Comparison of ENCODE assay signal across 10 mouse cellular contexts in genomic region chr15:95827465-95827971, GRCm38 (mm10). TPM values are rescaled to one million over a fixed set of nuclear protein-coding genes. Genes with fewer than 3 reads are reported as not detected.
A peak's percentile ranks its signal among the peaks of the same experiment; 100 is the strongest.
DNase-seq lines count a peak whose midpoint lies in the region; ATAC-seq and TF ChIP-seq lines count a peak whose summit lies in the region.
"Had no signal": no experiment of that assay in that cellular context is flagged by ENCODE, and none has a peak within 500 bp of the region (broad histone marks: within the 10 kb centered on the region; RNA-seq: fewer than 3 reads in every experiment).

No protein-coding gene starts in this region.

- no peak for TF ChIP-seq EP300 in heart, postnatal 0 days (IDR thresholded peaks at IDR 0.05; ENCODE audit: low read depth)

- WGBS in heart, postnatal 0 days, result 55% methylated on average over 11 of the region's 11 CpGs
- WGBS in hindbrain, embryonic 13.5 days, result 10% methylated on average over 11 of the region's 11 CpGs
- 18% methylated on average over 11 of the region's 11 CpGs for WGBS in neural tube, embryonic 11.5 days

- TF ChIP-seq CTCF in heart, postnatal 0 days (IDR thresholded peaks at IDR 0.05; ENCODE audit: low read depth), result no peak

- 0 out of 2 replicates have a peak overlapping the region, but pooled peaks have one; percentile 5 for H3K4me2 ChIP-seq in heart, postnatal 0 days (ENCODE audit: low read depth, low read length)
- peak overlapping the region; percentile 23; the same call in 1 of the 2 replicates for H3K4me2 ChIP-seq in hindbrain, embryonic 13.5 days
- H3K4me2 ChIP-seq in neural tube, embryonic 11.5 days (ENCODE audit: low read depth), result peak overlapping the region; percentile 6; the same call in 1 of the 2 replicates
- H3K4me2 ChIP-seq: liver, embryonic 15.5 days had no signal

- H3K4me1 ChIP-seq in heart, postnatal 0 days (ENCODE audit: control insufficient read depth, insufficient read depth), result peaks cover 25% of the 10 kb centered on the region
- peaks cover 40% of the 10 kb centered on the region for H3K4me1 ChIP-seq in hindbrain, embryonic 13.5 days (replicated peaks)
- peaks cover 22% of the 10 kb centered on the region for H3K4me1 ChIP-seq in neural tube, embryonic 11.5 days (ENCODE audit: control insufficient read depth, insufficient read depth, low read length)

- no peak overlapping the region for H3K9ac ChIP-seq in heart, postnatal 0 days (replicated peaks; ENCODE audit: low read depth, low read length)
- no peak overlapping the region for H3K9ac ChIP-seq in hindbrain, embryonic 13.5 days
- H3K9ac ChIP-seq in neural tube, embryonic 11.5 days (ENCODE audit: low read length), result no peak overlapping the region
- H3K9ac ChIP-seq: liver, embryonic 15.5 days had no signal

- peak overlapping the region; percentile 37; the same call in 1 of the 2 replicates for H3K27ac ChIP-seq in heart, postnatal 0 days (ENCODE audit: low read depth)
- no peak overlapping the region for H3K27ac ChIP-seq in hindbrain, embryonic 13.5 days
- H3K27ac ChIP-seq in neural tube, embryonic 11.5 days (ENCODE audit: low read depth, low read length), result no peak overlapping the region
- H3K27ac ChIP-seq: liver, embryonic 15.5 days had no signal

- no peak overlapping the region for H3K4me3 ChIP-seq in heart, postnatal 0 days (ENCODE audit: low read depth, low read length)
- H3K4me3 ChIP-seq in hindbrain, embryonic 13.5 days, result no peak overlapping the region
- H3K4me3 ChIP-seq in neural tube, embryonic 11.5 days (ENCODE audit: low read depth, low read length), result no peak overlapping the region
- H3K4me3 ChIP-seq: liver, embryonic 15.5 days had no signal

- H3K36me3 ChIP-seq in heart, postnatal 0 days (replicated peaks; ENCODE audit: control insufficient read depth, insufficient read depth, low read length), result no peaks in the 10 kb centered on the region
- H3K36me3 ChIP-seq in hindbrain, embryonic 13.5 days, result peaks cover 4% of the 10 kb centered on the region; the same call in 1 of the 2 replicates
- H3K36me3 ChIP-seq in neural tube, embryonic 11.5 days (ENCODE audit: control insufficient read depth, insufficient read depth, low read length), result no peaks in the 10 kb centered on the region
- H3K36me3 ChIP-seq: liver, embryonic 15.5 days had no signal

- ATAC-seq in heart, postnatal 0 days (ENCODE audit: insufficient read depth, low read depth), result no peak
- ATAC-seq in hindbrain, embryonic 13.5 days (ENCODE audit: low FRiP score), result peak; percentile 36; the same call in 1 of the 2 replicates
- peak; percentile 60 for ATAC-seq in neural tube, embryonic 11.5 days (ENCODE audit: insufficient read depth, low FRiP score, low TSS enrichment)

- no peak for DNase-seq in heart, postnatal 0 days (ENCODE audit: low spot score)
- DNase-seq in heart, postnatal 14 days, result no peak
- DNase-seq in brain, adult 2 months (ENCODE audit: low read depth, low spot score), result peak; percentile 45
- peak; percentile 50 for DNase-seq in neural tube, embryonic 11.5 days (ENCODE audit: low spot score)
- no peak for DNase-seq in urinary bladder, adult 2 months (ENCODE audit: low spot score)
- no peak for DNase-seq in layer of hippocampus, adult 9-10 months (ENCODE audit: low spot score)
- DNase-seq in heart, postnatal 36 days, result no peak
- DNase-seq: thymus, postnatal 14 days had no signal

- intact Hi-C loops in heart, postnatal 14 days (cut with DNase I), result no loop called here
- intact Hi-C loops in heart, postnatal 36 days (cut with DNase I), result no loop called here

- H3K9me3 ChIP-seq in heart, postnatal 0 days (replicated peaks; ENCODE audit: control insufficient read depth, low read length), result no peaks in the 10 kb centered on the region
- no peaks in the 10 kb centered on the region for H3K9me3 ChIP-seq in hindbrain, embryonic 13.5 days
- no peaks in the 10 kb centered on the region for H3K9me3 ChIP-seq in neural tube, embryonic 11.5 days (ENCODE audit: control insufficient read depth, low read length)
- H3K9me3 ChIP-seq: liver, embryonic 15.5 days had no signal

- no peaks in the 10 kb centered on the region for H3K27me3 ChIP-seq in heart, postnatal 0 days (ENCODE audit: control insufficient read depth, insufficient read depth, low read length)
- H3K27me3 ChIP-seq in hindbrain, embryonic 13.5 days, result no peaks in the 10 kb centered on the region
- no peaks in the 10 kb centered on the region for H3K27me3 ChIP-seq in neural tube, embryonic 11.5 days (ENCODE audit: control insufficient read depth, insufficient read depth, low read length)
- H3K27me3 ChIP-seq: liver, embryonic 15.5 days had no signal

RNA-seq across cellular contexts. Expression of gene Ano6, which starts 36.9 kb away (rescaled TPM):
- 26.5 and 37.0 TPM in 2 replicates for total RNA-seq in heart, postnatal 0 days (2014; rRNA removed; ENCODE audit: low replicate concordance)
- polyA plus RNA-seq in heart, postnatal 0 days (2015; fragmentation: Nextera tagmentation; extraction: Ambion mirVana), result 13.5 and 14.2 TPM in 2 replicates
- 10 to 100 TPM; 38.9 to 39.7 TPM for total RNA-seq in heart, postnatal 14 days (2021)
- polyA plus RNA-seq in hindbrain, embryonic 13.5 days (2015; fragmentation: Nextera tagmentation; extraction: Ambion mirVana), result 28.7 and 31.2 TPM in 2 replicates
- polyA plus RNA-seq in neural tube, embryonic 11.5 days (2014; fragmentation: Nextera tagmentation; extraction: Ambion mirVana), result 37.5 and 40.1 TPM in 2 replicates
- polyA plus RNA-seq in urinary bladder, adult 2 months (2012; rRNA removed), result 53.9 and 66.4 TPM in 2 replicates
- total RNA-seq in heart, postnatal 36 days (2021), result 10 to 100 TPM; 20.6 to 23.0 TPM

Comparison
In these comparisons a context has a peak if more than half of its experiments do, and no peak if none do; other contexts are left out.
1. DNase-seq: peak in brain, adult 2 months (single experiment) and neural tube, embryonic 11.5 days (single experiment); none in heart, postnatal 0 days (single experiment), heart, postnatal 14 days (0 of 2), urinary bladder, adult 2 months (single experiment), layer of hippocampus, adult 9-10 months (single experiment) and heart, postnatal 36 days (0 of 2).
2. Peak in every context shown above with its lines, with median percentiles within 50 percentile points of each other: H3K4me2 ChIP-seq.